Mouse (Mus musculus): ENCODE data around the gene Cd300lb. TPM values are rescaled to one million over a fixed set of nuclear protein-coding genes. Genes with fewer than 3 reads are reported as not detected.

Cd300lb gene
- 0.18 and 0.23 TPM in 2 replicates for polyA plus RNA-seq (2012; rRNA removed)

DNA sequence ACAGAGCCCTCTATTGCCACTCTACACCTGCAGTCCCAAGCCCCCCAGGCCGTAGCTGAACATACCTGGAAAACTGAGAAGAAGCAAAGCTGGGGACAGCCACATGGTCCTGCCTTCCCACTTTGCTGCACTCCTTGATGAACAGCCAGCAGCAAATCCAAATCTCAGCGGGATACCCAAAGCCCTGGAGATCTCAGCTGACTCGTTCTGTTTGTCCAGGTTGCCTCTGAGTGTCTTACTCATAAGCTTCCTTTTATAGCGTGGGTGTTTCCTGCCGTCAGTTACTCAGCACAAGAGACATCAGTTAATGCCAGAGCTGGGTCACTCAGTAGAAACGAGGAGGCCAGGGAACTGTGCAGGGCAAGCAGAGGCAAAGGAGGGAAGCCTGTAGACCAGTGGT is at the start of gene Cd300lb:
Gene Cd300lb (minus strand): TSS at position 243 of the 400 bp plus-strand sequence.

DNA sequence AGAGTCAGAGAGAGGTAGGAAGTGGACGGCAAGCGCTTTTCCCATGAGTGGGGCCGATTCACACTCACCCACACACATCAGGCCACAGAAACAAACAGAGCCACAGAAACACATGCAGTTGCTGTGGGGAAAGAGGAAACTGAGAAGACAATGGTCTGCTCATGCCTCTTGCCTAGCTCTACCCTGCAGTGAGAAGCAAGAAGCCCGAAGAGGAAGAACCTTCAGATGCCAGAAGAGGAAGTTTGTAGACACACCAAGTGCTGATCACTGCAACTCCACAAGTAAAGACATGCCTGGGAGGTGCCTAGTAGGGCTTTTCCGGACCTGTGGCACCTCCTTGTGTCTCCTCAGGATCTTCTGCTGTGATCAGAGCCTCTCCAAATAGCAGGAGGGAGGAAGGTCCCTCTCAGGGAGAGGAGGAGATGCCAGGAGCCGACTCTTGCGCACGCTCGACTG is 34.6 kb upstream of the Cd300lb start, which contains the start of gene Cd300c:
Gene Cd300c (minus strand): TSS at position 406 of the 456 bp plus-strand sequence.

DNA sequence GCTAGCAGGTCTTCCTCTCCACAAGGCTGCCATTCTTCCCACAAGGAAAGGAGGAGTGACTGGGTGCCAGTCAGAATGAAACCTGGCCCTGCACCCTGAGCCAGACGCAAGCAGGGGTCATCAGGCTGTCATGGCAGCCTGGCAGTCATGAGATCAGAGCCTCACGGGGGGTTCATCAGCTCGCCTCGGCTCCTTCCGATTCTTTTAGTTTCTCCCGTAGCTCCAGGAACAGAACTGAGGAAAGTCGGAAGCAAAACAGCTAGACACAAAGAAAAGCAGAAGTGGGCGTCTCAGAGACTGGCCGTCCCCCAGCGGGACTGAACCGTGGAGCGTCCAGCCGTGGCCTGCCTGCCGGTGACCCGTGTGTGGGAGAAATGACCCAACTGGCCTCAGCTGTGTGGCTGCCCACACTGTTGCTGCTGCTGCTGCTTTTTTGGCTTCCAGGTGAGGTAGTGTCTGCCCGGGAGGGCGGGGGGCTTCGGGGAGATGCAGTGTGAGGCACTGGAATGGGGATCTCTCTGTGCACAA is 44.1 kb downstream of the Cd300lb start, which contains the start of gene Cd300a:
Gene Cd300a (plus strand): TSS at position 51 of the 528 bp plus-strand sequence.

Other genes with a start within 250 kb of the Cd300lb start
- 2.7 and 2.8 TPM in 2 replicates for gene Dnaic2, start 207.0 kb downstream of the Cd300lb start, polyA plus RNA-seq (2012; rRNA removed)
- 0.96 and 3.2 TPM in 2 replicates for gene Kif19a, start 169.0 kb downstream of the Cd300lb start, polyA plus RNA-seq (2012; rRNA removed)
- gene Btbd17, start 138.4 kb downstream of the Cd300lb start, polyA plus RNA-seq (2012; rRNA removed): 29.3 and 36.3 TPM in 2 replicates
- 0.11 TPM in 1 of 2 replicates, not detected in the other for gene Gpr142, start 135.5 kb downstream of the Cd300lb start, polyA plus RNA-seq (2012; rRNA removed)
- gene Gprc5c, start 83.2 kb downstream of the Cd300lb start, polyA plus RNA-seq (2012; rRNA removed): 5.5 and 10.6 TPM in 2 replicates
- 0.64 and 0.79 TPM in 2 replicates for gene Cd300a, start 44.3 kb downstream of the Cd300lb start, polyA plus RNA-seq (2012; rRNA removed)
- gene Cd300c, start 34.8 kb upstream of the Cd300lb start, polyA plus RNA-seq (2012; rRNA removed): 0.09 TPM in 1 of 2 replicates, not detected in the other
- 0.10 and 0.11 TPM in 2 replicates for gene Cd300ld, start 55.5 kb upstream of the Cd300lb start, polyA plus RNA-seq (2012; rRNA removed)
- gene Cd300c2, start 67.5 kb upstream of the Cd300lb start, polyA plus RNA-seq (2012; rRNA removed): 0.91 and 1.1 TPM in 2 replicates
- 0.11 TPM in 1 of 2 replicates, not detected in the other for gene Cd300ld2, start 81.8 kb upstream of the Cd300lb start, polyA plus RNA-seq (2012; rRNA removed)
- 0.11 and 0.38 TPM in 2 replicates for gene Cd300ld4, start 92.6 kb upstream of the Cd300lb start, polyA plus RNA-seq (2012; rRNA removed)
- 0.24 TPM in 1 of 2 replicates, not detected in the other for gene Cd300ld5, start 103.4 kb upstream of the Cd300lb start, polyA plus RNA-seq (2012; rRNA removed)
- gene Cd300ld3, start 114.0 kb upstream of the Cd300lb start, polyA plus RNA-seq (2012; rRNA removed): 0.24 and 0.53 TPM in 2 replicates
- 0.05 TPM in 1 of 2 replicates, not detected in the other for gene Cd300e, start 127.8 kb upstream of the Cd300lb start, polyA plus RNA-seq (2012; rRNA removed)
- 0.90 and 1.1 TPM in 2 replicates for gene Rab37, start 157.0 kb upstream of the Cd300lb start, polyA plus RNA-seq (2012; rRNA removed)
- 0.43 and 0.98 TPM in 2 replicates for gene Cd300lf, start 199.6 kb upstream of the Cd300lb start, polyA plus RNA-seq (2012; rRNA removed)
- 37.2 and 38.4 TPM in 2 replicates for gene Slc9a3r1, start 229.0 kb upstream of the Cd300lb start, polyA plus RNA-seq (2012; rRNA removed)